Mouse (Mus musculus) liver, adult 2 months (tissue): ENCODE data around the gene Ggps1.

Experiments used
- CTCF ChIP-seq: fragments of 200-500 bp; IDR thresholded peaks from 2 replicates; pipeline ENCODE4 v1.5.1; 2011; ENCODE audit warnings: low read depth, low read length, control low read depth
- POLR2A ChIP-seq: fragments of 200-500 bp; IDR thresholded peaks from 2 replicates; pipeline ENCODE4 v1.6.1; 2011; ENCODE audit warnings: low read length, control low read depth; ENCODE audit not compliant: insufficient read depth; ENCODE audit errors: extremely low read depth

DNA sequence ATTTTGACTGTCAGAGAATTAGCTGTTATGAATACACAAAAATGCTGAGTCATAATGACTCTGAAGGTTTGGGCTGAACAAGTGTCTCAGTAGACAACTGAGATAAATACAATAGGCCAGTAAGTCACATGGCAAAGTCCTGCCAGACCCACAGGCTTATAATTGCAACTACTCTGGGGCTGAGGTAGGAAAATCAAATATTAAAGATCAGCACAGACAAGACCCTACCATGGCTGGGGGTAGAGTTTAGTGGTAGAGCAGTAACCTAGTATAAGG is 29.3 kb downstream of the Ggps1 start:
- TF ChIP-seq CTCF (no peak), POLR2A (no peak)
